Mouse (Mus musculus): ENCODE measurements around the gene Npas3.
A peak's percentile ranks its signal among the peaks of the same experiment; 100 is the strongest.
"Not testable (repeated sequence)": the region's sequence is repeated elsewhere in the genome, so short reads cannot be mapped to it uniquely, and the experiment has no call there.

The Npas3 gene

GRCm38 (mm10) chr12:53248101-53248727 is at the start of gene Npas3:
Gene Npas3 (plus strand): TSS chr12:53248677.
- DNase-seq: peak; percentile 6 to 22

GRCm38 (mm10) chr12:53217141-53217540 is 31.3 kb upstream of the Npas3 start:
- no peak for DNase-seq

- DNase-seq: no peak
These were observed 25.7 kb upstream of the Npas3 start for GRCm38 (mm10) chr12:53222742-53223141.

- DNase-seq: no peak
These were observed 21.1 kb upstream of the Npas3 start for GRCm38 (mm10) chr12:53227356-53227755.

GRCm38 (mm10) chr12:53229419-53229818 is 19.1 kb upstream of the Npas3 start:
- no peak for DNase-seq

DNA sequence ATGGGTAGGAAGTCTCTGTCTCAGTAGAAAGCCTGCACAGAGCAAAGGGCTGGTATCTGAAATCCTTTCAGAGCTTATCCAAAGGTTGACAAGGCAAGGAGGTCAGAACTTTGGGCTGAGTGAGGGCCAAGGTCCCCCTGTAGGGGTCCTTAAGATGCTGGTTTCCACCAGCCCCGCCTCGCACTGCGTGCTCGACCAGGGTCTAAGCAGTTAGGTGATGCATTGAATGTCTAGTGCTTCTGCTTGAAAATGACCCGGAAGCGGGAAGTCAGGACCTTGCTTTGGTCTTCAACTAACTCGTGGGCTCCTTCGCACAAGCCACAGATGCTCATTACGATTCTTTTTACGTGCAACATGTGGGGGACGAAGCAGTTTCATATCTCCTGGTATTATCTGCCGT is 2.3 kb upstream of the Npas3 start:
- DNase-seq: no peak

DNA sequence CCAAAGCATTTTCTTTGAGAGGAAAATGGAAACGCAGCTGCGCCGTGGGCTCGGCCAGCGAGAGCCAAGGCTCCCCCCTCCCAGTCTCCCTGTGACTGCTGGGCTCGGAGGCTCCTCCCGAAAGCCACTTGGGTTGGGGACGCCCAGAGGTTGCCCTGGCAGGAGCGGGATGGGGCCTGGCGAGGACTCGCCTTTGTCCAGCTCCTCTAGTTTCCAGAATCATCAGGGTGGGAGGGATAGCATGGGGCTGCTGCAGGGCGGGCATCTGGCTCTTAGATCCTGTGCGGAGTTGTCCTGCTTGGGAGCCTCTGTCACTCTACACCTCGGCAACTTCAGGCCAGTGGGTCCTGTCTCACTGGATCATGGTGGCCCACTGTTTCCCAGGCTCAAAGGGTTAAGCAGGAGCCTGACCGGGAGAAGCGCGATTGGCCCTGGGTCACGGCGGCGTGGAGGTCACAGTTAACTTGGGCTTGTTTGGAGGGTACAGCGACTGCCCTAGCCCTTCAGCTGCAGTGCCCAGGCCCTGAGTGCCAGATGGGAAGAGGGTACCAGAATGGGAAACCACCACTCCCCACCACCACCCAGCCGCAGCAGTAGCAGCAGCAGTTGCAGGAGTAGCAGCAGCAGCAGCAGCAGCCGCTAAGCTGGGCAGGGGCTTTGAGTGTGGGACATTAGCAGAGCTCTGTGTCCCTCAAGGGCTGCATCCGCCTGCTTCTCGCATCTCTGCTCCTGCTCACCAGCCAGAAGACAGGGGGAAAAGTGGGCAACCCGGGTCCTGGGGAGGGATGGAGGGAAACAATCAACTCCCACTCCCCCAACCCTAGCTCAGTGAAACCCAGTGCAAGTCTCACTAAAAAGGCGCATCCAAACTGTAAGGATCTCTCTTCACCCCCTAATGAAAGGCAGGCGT is 1.6 kb upstream of the Npas3 start:
- no peak for DNase-seq

- DNase-seq: no peak
These were observed 914 bp upstream of the Npas3 start for GRCm38 (mm10) chr12:53247491-53248035.

DNA sequence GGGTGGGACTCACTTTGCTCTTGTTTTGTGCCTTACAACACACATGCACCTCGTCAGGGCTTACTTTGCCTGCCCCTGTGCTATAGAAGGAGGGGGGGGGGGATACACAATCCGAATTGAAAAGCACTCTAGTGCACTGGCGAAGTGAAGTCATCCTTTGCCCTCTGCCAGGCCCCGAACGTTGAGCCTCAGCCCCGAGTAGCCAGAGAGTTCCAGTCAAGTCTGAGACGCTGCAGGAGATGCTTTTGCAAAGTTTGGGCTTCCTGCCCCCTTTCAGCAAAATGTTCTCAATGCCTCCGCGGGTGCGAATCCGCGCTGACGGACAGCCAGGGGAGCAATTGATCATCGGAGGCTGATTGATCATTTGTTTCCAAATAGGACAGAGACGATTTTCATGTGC is 319 bp downstream of the Npas3 start:
- no peak for DNase-seq

DNA sequence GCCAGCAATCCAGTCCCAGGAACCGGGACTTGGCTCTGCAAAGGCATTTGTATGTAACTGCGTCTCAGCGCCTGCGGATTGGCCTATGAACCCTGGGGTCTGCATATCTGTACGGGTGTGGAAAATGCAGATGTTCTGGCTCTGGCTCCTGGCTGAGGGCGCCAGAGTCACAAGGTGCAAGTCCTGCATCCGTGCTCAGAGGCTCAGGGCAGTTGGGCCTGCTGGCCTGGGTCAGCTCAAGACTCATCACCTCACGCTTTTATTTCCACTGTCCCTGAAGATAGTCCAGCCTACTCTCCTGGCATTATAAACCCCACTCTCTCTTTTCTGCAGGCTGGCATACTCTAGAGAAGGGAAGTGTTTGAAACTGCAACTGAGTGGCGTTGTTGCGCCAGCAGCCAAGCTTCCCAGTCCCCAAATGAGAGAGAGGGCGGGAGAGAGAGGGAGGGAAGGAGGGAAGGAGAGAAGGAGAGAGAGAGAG is 3.3 kb downstream of the Npas3 start:
- DNase-seq: peak; percentile 5 to 25

GRCm38 (mm10) chr12:53252213-53252571 is 3.7 kb downstream of the Npas3 start:
- DNase-seq: peak in 1 of 2 experiments; percentile 4

- DNase-seq: peak; percentile 18 to 56
These were observed 4.3 kb downstream of the Npas3 start for GRCm38 (mm10) chr12:53252572-53253422.

DNA sequence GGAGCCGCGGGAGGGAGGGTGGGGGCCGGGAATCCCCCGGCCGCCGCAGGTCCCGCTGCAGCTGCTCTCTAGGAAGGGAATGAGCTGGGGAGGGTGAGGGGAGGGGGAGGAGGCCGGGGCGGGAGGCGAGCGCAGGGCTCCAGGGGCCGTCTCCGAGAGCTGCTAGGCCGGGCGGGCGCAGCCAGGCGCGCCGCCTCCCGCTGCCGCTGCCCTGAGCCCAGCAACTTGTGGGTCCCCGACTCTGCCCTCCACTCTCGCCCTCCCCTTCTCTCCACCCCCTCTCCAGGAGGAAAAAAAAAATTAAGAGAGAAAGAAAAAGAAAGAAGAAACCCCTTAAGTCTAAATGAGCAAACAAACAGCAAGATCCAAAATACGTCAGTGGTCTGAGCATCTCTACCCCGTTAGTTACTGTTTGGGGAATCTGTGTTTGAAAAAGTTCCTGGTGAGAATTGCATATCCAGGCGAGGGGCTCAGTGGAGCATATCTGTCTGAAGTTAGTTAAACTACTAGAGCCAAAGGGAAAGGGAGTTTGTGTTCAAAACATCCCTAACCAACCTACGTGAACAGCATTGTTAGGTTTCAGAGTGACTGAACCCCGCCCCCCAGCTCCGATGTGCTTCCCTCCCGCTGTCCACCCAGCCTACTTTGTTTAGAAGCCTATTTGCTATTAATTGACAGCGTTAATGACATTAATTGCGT is 5.1 kb downstream of the Npas3 start:
- DNase-seq: peak in 1 of 2 experiments; percentile 44

DNA sequence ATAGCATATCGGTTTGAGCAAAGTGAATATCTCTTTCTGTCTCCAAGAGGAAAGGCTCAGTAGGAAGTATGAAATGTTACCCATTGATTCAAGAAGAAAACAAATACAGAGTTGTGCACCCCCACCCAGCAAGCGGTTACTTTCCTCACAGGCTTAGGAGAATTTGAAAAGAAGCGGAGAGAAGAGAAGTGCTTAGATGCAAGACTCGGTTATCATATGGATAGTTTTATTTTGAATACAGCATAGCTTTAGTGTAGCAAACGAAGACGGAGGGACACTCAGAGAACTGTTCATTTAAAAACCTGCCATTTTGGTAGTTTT is 5.6 kb downstream of the Npas3 start:
- no peak for DNase-seq

GRCm38 (mm10) chr12:53274502-53274901 is 26.0 kb downstream of the Npas3 start:
- DNase-seq: not testable (repeated sequence)

DNA sequence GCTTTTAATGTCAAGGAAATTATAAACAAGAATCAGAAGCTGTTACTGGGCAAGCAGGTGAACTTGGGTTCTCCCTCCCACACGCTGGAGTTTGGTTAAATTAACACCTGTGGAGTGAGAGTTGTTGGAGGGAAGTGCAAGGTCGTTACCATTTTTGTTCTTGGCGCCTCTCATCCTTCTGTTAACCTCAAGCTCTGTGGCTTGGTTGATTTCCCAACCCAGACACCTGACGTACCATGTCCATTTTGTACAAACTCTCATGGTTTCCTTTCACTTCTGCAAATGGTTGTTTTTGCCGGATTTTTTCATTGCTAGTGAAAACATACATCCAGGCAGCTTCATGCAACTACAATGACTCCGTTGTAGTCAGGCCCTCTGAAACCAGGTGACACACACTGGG is 28.9 kb downstream of the Npas3 start:
- no peak for DNase-seq

GRCm38 (mm10) chr12:53290341-53290740 is 41.9 kb downstream of the Npas3 start:
- DNase-seq: no peak

DNA sequence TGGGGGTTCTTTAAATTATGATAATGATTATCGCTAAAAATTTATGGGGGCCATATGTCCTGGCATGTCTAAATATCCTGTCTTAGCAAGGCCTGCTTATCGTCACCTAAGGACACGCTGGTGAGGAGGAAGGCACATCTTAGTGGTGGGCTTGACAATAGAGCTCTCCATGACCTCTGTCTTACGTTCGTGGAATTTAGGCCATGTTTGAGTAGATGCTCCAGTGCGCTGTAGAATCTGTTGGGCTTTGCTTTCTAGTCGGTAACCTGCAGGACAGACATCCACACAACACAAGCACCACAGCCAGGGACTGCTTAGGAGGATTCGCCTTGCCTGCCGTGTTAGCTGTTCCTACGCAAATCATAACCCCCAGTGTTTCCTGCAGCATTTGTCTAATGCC is 42.4 kb downstream of the Npas3 start:
- DNase-seq: no peak

- DNase-seq: no peak
These were observed 43.5 kb downstream of the Npas3 start for GRCm38 (mm10) chr12:53292010-53292409.

DNA sequence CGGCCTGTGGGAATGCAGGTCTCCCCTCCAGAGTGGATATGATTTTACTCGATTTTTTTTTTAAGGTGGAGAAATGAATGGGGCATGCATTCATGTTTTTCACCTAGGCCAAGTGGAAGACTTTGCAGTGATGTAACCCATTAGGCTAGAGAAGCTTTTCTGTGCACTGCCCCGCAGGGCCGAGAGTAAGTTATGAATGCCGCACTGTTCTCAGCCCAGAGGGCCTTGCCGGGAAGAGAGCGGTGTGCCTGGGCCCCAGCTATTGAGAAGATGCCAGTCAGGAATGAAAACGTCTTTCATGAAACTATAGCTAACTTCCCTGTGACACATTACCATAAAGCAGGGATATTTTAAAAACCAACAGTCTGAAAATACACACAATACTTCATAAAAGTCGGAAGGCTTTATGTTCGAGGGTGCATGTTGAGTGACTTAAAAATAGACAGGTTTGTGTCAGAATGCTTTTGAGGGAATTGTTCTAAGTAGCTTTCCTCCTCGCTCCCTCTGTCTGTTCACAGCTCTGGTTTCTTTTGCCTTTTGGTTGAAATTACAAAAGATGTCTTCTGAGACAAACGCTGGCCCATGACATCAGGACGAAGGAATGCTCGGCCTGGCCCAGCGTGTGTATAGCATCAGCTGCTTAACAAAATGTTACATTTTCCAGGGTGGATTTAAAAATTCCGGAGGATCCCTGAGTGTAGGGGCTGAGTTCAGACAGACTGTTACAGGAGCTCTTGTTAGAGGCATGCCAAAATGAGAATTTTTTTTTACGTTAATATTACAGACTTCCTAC is 44.2 kb downstream of the Npas3 start:
- DNase-seq: no peak

GRCm38 (mm10) chr12:53294011-53294410 is 45.5 kb downstream of the Npas3 start:
- DNase-seq: no peak

DNA sequence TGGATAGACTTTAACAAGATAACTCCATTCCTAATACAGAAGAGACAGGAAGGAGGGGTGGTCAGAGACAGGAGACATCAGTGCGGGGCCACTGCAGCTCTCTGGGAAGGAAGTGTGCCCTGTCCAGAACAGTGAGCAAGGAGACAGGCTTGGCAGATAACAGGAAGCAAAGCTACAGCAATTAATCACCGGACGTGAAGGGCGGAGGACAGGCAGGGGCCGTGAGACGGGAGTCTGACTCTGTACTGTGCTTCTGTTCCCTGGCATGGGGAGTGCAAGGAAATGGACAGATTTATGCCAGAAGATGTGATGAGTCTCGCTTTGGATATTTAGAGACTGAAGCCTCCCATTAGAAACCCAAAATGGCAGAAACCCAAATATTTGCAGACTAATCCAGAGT is 47.3 kb downstream of the Npas3 start:
- DNase-seq: peak; percentile 15 to 47

Measured in lung, postnatal 4 days (tissue).